Comparison of ENCODE assay signal across 17 mouse cellular contexts in genomic region chr2:169686697-169687430, GRCm38 (mm10). TPM values are rescaled to one million over a fixed set of nuclear protein-coding genes. Genes with fewer than 3 reads are reported as not detected.
DNase-seq lines count a peak whose midpoint lies in the region; ATAC-seq and TF ChIP-seq lines count a peak whose summit lies in the region.
"Had no signal": no experiment of that assay in that cellular context is flagged by ENCODE, and none has a peak within 500 bp of the region (broad histone marks: within the 10 kb centered on the region; RNA-seq: fewer than 3 reads in every experiment).

No protein-coding gene starts in this region.

- no peak overlapping the region for H3K9ac ChIP-seq in lung, postnatal 0 days (replicated peaks; ENCODE audit: low read depth)
- H3K9ac ChIP-seq: forebrain, embryonic 13.5 days; heart, embryonic 13.5 days; liver, postnatal 0 days; stomach, embryonic 15.5 days had no signal

- TF ChIP-seq CTCF in kidney, adult 2 months (conservative IDR thresholded peaks at IDR 0.05; ENCODE audit: insufficient read depth, insufficient read length, low read depth, low read length) = no peak
- TF ChIP-seq CTCF in lung, postnatal 0 days (IDR thresholded peaks at IDR 0.05) = no peak
- no peak for TF ChIP-seq CTCF in brain, embryonic 14.5 days (IDR thresholded peaks at IDR 0.05; ENCODE audit: borderline replicate concordance, extremely low read depth, insufficient read depth, insufficient read length)

- no peak overlapping the region for H3K4me2 ChIP-seq in lung, postnatal 0 days (replicated peaks; ENCODE audit: low read depth, low read length)
- H3K4me2 ChIP-seq: forebrain, embryonic 13.5 days; heart, embryonic 13.5 days; stomach, embryonic 15.5 days had no signal

- H3K4me3 ChIP-seq in kidney, adult 2 months (ENCODE audit: insufficient read depth, low read depth, low read length) = no peak overlapping the region
- no peak overlapping the region for H3K4me3 ChIP-seq in lung, postnatal 0 days (ENCODE audit: low read depth, low read length)
- H3K4me3 ChIP-seq: forebrain, embryonic 13.5 days; heart, embryonic 13.5 days; stomach, embryonic 15.5 days had no signal

- DNase-seq in kidney, adult 2 months = peak; percentile 7
- DNase-seq in kidney, adult 9 months = no peak
- peak; percentile 81 for DNase-seq in lung, postnatal 0 days (ENCODE audit: low spot score)
- DNase-seq in lung, postnatal 4 days = no peak
- peak; percentile 55 for DNase-seq in brain, embryonic 14.5 days (ENCODE audit: low read depth)
- DNase-seq in retina, embryonic 14.5 days (ENCODE audit: low spot score) = peak; percentile 47
- no peak for DNase-seq in thymus, postnatal 4 days
- DNase-seq: cerebellum, postnatal 36 days; heart, postnatal 36 days; kidney, postnatal 25 days; liver; liver, postnatal 0 days; thymus, adult 2 months had no signal

- H3K36me3 ChIP-seq in kidney, adult 2 months (ENCODE audit: control insufficient read depth, insufficient read depth, low read length) = no peaks in the 10 kb centered on the region
- H3K36me3 ChIP-seq in lung, postnatal 0 days (ENCODE audit: insufficient read depth, low read length) = no peaks in the 10 kb centered on the region
- H3K36me3 ChIP-seq: heart, embryonic 13.5 days; stomach, embryonic 15.5 days had no signal

- H3K27me3 ChIP-seq in kidney, adult 2 months (replicated peaks; ENCODE audit: control insufficient read depth, insufficient read depth, low read length) = no peaks in the 10 kb centered on the region
- H3K27me3 ChIP-seq in lung, postnatal 0 days (replicated peaks; ENCODE audit: insufficient read depth, low read length) = no peaks in the 10 kb centered on the region
- H3K27me3 ChIP-seq: forebrain, embryonic 13.5 days; heart, embryonic 13.5 days; stomach, embryonic 15.5 days had no signal

- 67% methylated on average over 12 of the region's 12 CpGs for WGBS in kidney, adult 2 months
- WGBS in lung, postnatal 0 days = 70% methylated on average over 12 of the region's 12 CpGs

- no peak overlapping the region for H3K27ac ChIP-seq in kidney, adult 2 months (ENCODE audit: insufficient read depth, low read depth, low read length)
- H3K27ac ChIP-seq in lung, postnatal 0 days (ENCODE audit: low read length) = no peak overlapping the region
- H3K27ac ChIP-seq: forebrain, embryonic 13.5 days; heart, embryonic 13.5 days; stomach, embryonic 15.5 days had no signal

- no peak for TF ChIP-seq EP300 in lung, postnatal 0 days (IDR thresholded peaks at IDR 0.05)

- TF ChIP-seq POLR2A in kidney, adult 2 months (IDR thresholded peaks at IDR 0.05; ENCODE audit: low read depth, low read length) = no peak
- no peak for TF ChIP-seq POLR2A in brain, embryonic 14.5 days (IDR thresholded peaks at IDR 0.05; ENCODE audit: borderline replicate concordance, extremely low read depth, insufficient read depth, insufficient read length, poor library complexity, severe bottlenecking)

- H3K4me1 ChIP-seq in kidney, adult 2 months (ENCODE audit: control insufficient read depth, insufficient read depth, low read length) = no peaks in the 10 kb centered on the region
- no peaks in the 10 kb centered on the region for H3K4me1 ChIP-seq in lung, postnatal 0 days (ENCODE audit: insufficient read depth, low read depth, low read length)

- no peaks in the 10 kb centered on the region for H3K9me3 ChIP-seq in lung, postnatal 0 days (ENCODE audit: low read length)
- H3K9me3 ChIP-seq: forebrain, embryonic 13.5 days; heart, embryonic 13.5 days; stomach, embryonic 15.5 days had no signal

- ATAC-seq in lung, postnatal 0 days = peak; percentile 60
- ATAC-seq: forebrain, embryonic 13.5 days; hindbrain, embryonic 16.5 days; liver, postnatal 0 days had no signal

RNA-seq across cellular contexts. Expression of gene Tshz2, which starts 54.1 kb away (rescaled TPM):
- polyA plus RNA-seq in kidney, adult 2 months (2012; rRNA removed) = 17.5 and 17.6 TPM in 2 replicates
- polyA plus RNA-seq in lung, postnatal 0 days (2015; fragmentation: Nextera tagmentation; extraction: Ambion mirVana) = 3.4 and 4.6 TPM in 2 replicates
- 18.9 and 42.6 TPM in 2 replicates for polyA plus RNA-seq in brain, embryonic 14.5 days (2012; rRNA removed)

Comparison
In these comparisons a context has a peak if more than half of its experiments do, and no peak if none do; other contexts are left out.
1. DNase-seq: peak in kidney, adult 2 months (single experiment), lung, postnatal 0 days (single experiment), brain, embryonic 14.5 days (single experiment) and retina, embryonic 14.5 days (single experiment); none in kidney, adult 9 months (single experiment), lung, postnatal 4 days (0 of 2) and thymus, postnatal 4 days (single experiment).